Mouse (Mus musculus) common myeloid progenitor, adult 5-6 weeks (primary cell): ENCODE data around the gene Cpz. TPM values are rescaled to one million over a fixed set of nuclear protein-coding genes. Genes with fewer than 3 reads are reported as not detected.

Source experiments
- ATAC-seq: replicated peaks from 2 replicates; pipeline ENCODE4 v1.8.0; 2016; ENCODE audit warnings: low read depth, mild to moderate bottlenecking, moderate TSS enrichment, inconsistent platforms; ENCODE audit not compliant: poor library complexity, severe bottlenecking
- total RNA-seq: library from RNA; stranded (forward); fragments of 200-1000, 187-1606 nt; gene quantifications from 2 replicates; pipeline ENCODE4 v1.2.3, GENCODE M21; 2017

Gene Cpz
- not detected in 2 replicates for total RNA-seq

DNA sequence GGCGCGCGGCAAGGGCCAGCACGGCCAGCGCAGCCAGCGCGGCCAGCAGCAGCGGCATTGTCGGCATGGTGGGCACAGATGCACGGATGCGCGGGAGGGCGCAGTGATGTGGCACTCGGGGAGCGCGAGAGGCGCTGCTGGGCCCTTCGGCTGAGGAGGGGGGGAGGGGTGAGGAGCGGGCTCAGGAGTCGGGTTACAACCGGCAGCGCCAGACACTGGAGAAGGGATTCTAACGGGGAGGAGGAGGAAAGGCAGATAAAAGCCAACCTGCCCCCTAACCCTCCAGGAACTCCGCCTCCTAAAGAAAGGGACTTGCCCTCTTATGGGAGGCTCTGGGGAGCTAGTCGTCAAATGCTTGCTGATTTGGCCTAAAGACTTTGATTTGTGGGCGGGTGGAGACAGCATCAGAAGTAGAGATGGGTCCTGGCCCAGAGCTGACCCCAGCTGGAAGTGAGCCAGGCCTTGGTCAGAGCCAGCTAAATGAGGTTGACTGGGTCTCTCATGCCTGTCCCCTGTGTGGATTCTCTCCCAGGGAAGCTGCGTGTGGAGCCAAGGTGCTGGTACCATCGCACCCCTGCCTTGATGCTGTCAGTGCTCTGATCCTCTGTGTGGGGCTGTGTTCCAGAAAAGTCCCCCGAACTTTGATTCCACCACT lies at the start of gene Cpz:
TSS of gene Cpz (minus strand) at position 230 of the 655 bp plus-strand sequence.
- ATAC-seq = 0 out of 2 replicates have a peak, but pooled peaks have one; percentile 43

GRCm38 (mm10) chr5:35574653-35575599 lies 49.4 kb upstream of the Cpz start, which contains the start of gene Trmt44:
Gene Trmt44 (minus strand): TSS chr5:35575070.
- ATAC-seq = peak; percentile 99

DNA sequence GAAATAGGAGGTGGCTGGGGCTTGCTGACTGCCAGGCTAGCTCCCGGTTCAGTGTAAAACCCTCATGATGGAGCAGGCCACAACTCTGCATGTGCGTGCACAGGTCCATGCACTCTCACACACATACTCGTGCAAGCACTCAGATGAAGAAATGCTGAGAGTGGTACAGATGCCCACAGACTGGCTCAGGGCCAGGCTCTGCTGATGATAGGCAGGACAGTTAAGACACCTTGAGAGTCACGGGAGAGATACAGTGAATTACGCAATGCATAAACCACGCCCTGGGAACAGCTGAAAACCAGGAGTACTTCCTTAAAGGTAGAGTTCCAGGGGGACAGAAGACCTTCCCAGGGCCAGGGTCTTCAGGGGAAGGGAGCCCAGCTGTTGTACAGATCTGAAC lies 46.0 kb upstream of the Cpz start:
- ATAC-seq = no peak

- ATAC-seq = no peak
These were observed 41.1 kb upstream of the Cpz start for GRCm38 (mm10) chr5:35566632-35567031.

- no peak for ATAC-seq
These were observed 39.7 kb upstream of the Cpz start for GRCm38 (mm10) chr5:35565217-35565616.

DNA sequence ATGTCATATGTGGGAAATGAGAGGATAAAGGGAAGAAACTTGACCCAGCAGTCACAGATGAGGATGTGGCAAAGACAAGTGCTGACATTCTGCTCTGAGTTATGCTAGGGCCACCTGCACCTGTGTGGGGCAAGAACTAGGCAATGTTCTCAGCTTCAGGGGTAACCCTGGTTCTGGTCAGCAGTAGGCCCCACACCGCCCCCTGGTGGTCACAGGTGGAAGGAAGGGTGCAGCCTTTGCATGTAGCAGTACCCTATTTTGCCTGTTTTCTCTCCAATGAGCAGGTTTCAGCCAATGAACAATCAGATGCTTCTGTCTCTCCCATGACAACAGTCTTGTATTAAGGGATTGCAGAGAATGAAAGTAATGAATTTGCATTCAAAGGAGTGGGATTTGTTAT lies 38.0 kb upstream of the Cpz start:
- peak; percentile 86 for ATAC-seq

DNA sequence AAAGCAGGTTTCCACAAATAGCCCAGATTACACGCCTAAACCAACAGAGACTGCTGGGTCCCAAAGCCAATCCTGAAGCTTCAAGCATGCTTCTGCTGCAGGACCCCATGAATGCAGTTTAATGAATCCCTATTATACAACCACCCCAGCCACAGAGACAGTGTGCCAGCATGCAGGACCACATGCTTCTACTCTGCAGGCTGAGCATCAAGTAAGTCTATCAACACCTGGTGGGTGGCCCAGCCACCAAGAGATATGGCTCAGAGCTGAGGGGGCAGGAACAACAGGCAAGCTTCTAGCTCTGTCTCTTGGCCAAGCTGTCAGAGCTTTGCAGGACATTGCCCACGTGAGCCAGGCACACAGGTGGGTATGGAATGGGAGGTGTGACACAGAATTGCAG lies 37.1 kb upstream of the Cpz start:
- ATAC-seq = no peak

GRCm38 (mm10) chr5:35559447-35559846 lies 33.9 kb upstream of the Cpz start:
- no peak for ATAC-seq

DNA sequence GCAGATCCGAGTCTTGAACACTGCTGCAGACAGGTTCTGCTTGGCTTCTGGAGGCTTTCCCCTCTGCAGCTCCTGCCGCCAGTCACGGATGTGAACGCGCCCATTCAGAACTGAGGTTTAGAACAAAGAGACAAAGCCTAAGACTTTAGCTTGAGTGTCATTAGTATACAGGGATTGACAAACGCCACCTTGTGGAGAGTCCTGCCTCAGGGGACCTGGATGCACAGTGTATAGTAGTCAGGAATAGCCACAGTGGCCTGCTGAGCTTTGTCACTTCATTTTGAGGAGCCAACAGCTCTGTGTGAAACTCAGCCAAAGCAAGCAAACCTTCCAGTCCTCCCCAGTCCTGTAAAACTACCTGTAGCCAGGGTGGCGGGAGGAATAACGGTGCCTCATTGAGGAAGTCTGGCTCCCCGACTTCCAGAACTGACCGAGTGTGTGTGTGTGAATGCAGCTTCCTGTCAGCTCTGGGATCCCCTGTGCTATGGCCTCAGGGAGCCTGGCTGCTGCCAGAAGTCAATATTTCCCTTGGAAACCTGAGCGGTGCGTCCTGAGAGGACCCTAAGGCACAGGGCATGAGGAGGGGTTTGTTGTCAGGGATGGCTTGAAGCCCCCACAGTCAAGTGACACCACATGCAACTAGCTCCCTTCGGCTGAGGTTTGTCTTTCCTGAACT lies 32.6 kb upstream of the Cpz start:
- ATAC-seq = no peak

DNA sequence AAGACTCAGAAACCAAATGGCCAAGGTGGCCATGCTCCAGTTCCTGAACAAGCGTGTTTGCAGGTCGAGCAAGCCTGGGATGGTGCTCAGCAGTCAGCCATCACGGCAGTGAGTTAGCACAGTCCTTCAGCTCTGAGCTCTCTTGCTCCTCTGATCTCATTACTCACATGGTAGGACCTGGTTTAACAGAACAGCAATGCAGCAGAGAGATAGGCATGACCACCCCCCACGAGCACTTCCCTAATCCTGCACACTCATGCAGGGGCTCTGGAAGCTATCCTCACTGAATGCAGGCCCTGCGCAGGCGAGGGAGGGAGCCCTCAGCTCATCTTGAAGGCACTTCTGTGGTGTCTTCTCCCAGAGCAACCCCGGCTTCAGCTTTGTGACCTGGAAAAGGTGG lies 30.9 kb upstream of the Cpz start:
- ATAC-seq = no peak

DNA sequence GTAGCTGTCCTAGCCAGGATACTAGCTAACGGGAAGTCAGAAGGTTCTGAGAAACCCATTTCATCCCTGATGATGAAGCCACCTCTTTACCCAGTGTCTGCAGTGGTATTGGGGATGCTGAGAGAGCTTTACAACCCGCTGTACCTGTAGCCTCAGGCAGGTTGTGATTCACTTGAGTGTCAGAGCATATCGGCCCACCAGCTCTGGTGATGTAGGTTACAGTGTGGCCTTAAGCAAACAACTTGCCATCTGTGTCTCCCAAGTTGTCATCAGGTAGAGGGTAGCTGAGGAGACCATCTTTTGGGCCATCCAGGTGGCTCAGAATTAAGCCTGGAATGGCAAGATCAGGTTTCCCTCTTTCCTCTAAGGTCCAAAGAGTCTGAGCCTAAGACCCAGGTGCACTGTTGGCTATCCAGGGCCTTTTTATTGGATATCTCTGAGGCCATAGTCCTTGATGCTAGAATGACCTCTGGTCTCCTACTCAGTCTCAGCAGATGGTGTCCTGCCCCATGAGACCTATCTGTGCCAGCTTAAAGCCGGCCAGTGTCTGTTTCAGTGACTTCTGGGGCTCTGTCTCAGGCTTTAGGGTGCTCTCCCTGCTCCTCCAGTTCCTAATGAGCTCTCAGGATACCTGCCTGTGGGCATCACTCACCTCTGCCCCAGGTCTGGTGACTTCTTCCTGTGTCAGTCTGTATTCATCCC lies 27.5 kb upstream of the Cpz start:
- ATAC-seq = no peak

DNA sequence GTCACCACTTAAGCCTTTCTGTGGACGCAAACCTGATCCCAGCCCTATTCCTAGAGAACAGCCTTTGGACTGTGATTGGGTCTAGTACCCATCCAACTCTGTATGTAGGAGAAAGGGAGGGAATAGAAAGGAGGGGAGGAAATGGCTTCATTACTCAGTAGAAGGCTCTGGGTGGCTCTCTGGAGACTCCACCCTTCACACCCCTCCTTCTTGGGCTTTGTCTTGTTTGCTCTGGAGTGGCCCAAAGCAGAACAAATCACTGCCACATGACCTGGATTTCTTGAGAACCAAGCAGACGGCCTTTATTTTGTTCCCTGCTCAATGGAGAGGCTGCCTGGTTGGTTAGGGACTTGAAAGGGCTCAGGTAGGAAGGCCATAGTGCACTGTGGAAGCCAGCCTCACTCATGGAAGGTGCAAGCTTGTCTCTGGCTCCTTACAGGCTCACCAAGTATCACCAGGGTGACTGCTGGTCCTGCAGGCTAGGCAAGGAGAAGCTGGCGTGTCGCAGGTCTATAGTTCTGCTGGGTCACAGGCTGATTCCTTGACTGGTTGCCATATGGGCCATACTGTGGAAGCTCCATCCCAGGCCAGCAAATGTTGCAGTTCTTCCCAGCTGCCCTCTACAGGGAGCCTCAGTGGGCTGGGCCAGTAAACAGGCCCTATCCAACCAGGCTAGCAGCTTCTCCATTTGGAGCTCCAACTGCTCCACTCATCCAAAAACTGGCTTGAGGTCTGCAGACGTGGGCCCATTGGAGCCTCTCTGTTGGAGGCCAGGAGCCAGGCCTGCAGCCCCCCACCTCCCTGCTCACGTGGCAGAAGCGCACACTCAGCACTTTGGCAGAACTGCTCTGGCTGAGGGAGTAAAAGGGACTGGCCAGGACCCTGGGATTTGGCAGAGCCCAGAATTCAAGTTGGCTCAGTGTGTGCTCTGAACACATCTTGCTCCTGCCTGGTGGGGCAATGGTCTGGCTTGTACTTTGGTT lies 26.6 kb upstream of the Cpz start:
- ATAC-seq = no peak

DNA sequence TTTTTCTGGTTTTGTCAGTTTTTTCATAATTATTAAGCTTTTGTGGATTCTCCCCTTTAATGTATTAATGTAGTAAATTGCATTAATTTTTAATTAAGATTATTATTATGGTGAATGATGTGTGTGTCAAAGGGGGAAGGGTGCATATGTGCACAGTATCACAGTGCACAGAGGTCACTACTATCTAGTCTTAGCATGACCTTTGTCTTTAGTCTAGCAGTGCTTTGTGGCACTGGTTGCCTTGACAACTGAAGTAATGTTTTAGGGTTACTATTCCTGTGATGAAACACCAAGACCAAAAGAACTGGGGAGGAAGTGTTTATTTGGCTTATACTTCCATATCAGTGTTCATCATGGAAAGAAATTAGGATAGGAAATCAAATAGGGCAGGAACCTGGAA lies 20.6 kb upstream of the Cpz start:
- no peak for ATAC-seq

GRCm38 (mm10) chr5:35541059-35541790 lies 15.7 kb upstream of the Cpz start:
- no peak for ATAC-seq

- ATAC-seq = no peak
These were observed 15.1 kb upstream of the Cpz start for GRCm38 (mm10) chr5:35540555-35540954.

- ATAC-seq = no peak
These were observed 14.1 kb upstream of the Cpz start for GRCm38 (mm10) chr5:35539576-35539975.

DNA sequence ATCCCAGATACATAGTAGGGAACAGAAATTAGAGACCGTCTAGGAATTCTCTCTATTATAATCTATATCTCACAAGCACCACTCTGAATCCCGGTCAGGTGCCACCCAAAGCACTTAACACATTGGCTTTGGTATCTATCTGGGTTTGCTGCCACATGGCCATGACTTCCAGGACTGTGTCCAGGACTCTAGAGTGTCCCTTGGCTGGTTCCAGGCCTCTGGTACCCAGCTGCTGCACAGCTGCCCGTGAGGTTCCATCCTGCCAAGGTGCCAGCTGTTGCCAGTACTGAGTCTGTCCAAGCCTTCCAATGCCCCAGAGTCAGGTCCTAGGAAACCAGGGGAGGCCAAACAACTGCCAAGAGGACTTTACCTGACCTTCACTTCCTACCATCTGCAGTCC lies 12.5 kb upstream of the Cpz start:
- ATAC-seq = no peak

- no peak for ATAC-seq
These were observed 12.0 kb upstream of the Cpz start for GRCm38 (mm10) chr5:35537474-35537873.
